Mouse (Mus musculus): ENCODE measurements at regions not wholly inside any gene's neighbourhood (a gene's known extent, or its start where the extent isn't known, plus 50 kb on each side); places are given as distances from the start of the nearest gene placed in this dataset.

DNA sequence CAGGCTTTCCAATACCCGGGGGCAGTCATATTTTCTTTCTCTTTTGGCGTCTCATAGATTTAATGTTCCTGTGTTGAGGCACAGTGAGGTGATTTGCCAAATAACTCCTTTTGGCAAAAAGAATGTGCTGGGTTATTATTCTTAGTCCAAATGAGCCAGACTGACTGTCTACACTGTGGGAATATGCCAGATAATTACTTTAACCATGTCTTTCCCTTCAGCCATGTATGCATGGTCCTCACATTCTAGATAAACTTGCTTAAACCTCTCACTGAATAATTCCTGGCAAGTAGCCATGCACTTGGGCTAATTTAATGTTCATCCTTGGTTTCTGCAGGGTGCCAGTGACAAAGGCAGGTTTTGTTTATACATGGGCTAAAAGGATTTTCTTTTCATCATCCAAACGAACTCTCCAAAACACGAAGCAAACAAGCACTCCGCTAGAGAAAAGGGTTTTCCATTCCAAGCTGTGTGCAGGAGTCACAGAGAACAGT lies 544.6 kb downstream of the Kcnj2 start:
- Histone ChIP-seq H3K27me3 (ENCODE audit: insufficient read depth, low read length) (no peaks in the 10 kb centered on the region), H3K4me3 (ENCODE audit: low read depth, low read length) (no peak overlapping the region), H3K27ac (ENCODE audit: low read depth) (no peak overlapping the region), H3K4me2 (no peak overlapping the region), H3K4me1 (ENCODE audit: insufficient read depth) (no peaks in the 10 kb centered on the region), H3K9ac (no peak overlapping the region), H3K36me3 (ENCODE audit: insufficient read depth) (no peaks in the 10 kb centered on the region), H3K9me3 (ENCODE audit: low read depth, low read length) (no peaks in the 10 kb centered on the region)
- no peak for TF ChIP-seq CTCF (IDR thresholded peaks at IDR 0.05; ENCODE audit: low read depth)
- DNase-seq (peak; percentile 55), ATAC-seq (ENCODE audit: insufficient read depth) (0 out of 2 replicates have a peak, but pooled peaks have one; percentile 47)
- 43% methylated on average over 5 of the region's 5 CpGs for WGBS

DNA sequence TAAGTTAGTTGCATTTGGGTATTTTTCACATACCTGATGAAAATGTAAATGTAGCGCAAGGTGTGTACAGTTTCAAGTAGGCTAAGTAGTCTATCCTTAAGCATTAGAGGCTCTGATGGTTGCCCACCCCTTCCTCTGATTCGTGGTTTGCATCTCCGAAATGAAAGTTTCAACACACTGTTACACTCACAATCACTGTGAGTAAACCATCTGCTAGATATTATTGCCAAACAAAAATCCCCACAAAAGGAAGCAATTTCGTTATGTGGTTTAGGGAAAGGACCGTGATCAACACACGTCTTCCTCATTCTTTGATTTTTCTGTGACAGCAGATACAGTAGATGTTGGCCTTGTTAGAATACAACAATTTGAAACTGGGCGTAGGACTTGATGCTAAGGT lies 577.6 kb downstream of the Kcnj2 start:
- no peak overlapping the region for H3K4me3 ChIP-seq (ENCODE audit: low read depth, low read length)

DNA sequence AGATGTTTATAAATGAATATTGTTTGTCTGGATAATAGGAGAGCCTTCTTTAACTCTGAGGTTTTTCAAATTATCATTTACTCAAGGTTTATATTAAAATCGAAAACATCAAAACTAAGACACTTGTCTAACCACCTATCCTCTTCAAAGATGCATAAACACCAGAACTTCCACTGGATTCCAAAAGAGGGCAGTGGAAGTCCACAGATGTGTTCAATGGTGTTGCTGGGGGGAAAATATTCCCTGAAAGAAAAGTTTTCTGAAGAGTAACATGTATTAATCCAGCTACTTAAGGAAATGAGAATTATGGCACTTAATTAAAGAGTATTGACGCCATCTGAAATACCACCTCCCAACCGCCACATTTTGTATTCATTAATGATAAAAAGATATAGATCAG lies 586.9 kb downstream of the Kcnj2 start:
- no peaks in the 10 kb centered on the region for H3K36me3 ChIP-seq (ENCODE audit: insufficient read depth)
- WGBS, result 44% methylated on average over 3 of the region's 3 CpGs
- peak; percentile 75 for TF ChIP-seq CTCF (IDR thresholded peaks at IDR 0.05; ENCODE audit: low read depth)

More for the DNA sequence above, 577.6 kb downstream of the Kcnj2 start:
- WGBS, result 86% methylated on average over 7 of the region's 7 CpGs
- ATAC-seq (ENCODE audit: insufficient read depth) (no peak), DNase-seq (no peak)
- H3K36me3 ChIP-seq (ENCODE audit: insufficient read depth), result no peaks in the 10 kb centered on the region
- H3K9ac ChIP-seq, result no peak overlapping the region
- no peak overlapping the region for H3K4me2 ChIP-seq
- no peak for TF ChIP-seq CTCF (IDR thresholded peaks at IDR 0.05; ENCODE audit: low read depth)
- H3K27ac ChIP-seq (ENCODE audit: low read depth), result no peak overlapping the region
- H3K9me3 ChIP-seq (ENCODE audit: low read depth, low read length), result no peaks in the 10 kb centered on the region
- no peaks in the 10 kb centered on the region for H3K4me1 ChIP-seq (ENCODE audit: insufficient read depth)
- H3K27me3 ChIP-seq (ENCODE audit: insufficient read depth, low read length), result no peaks in the 10 kb centered on the region

DNA sequence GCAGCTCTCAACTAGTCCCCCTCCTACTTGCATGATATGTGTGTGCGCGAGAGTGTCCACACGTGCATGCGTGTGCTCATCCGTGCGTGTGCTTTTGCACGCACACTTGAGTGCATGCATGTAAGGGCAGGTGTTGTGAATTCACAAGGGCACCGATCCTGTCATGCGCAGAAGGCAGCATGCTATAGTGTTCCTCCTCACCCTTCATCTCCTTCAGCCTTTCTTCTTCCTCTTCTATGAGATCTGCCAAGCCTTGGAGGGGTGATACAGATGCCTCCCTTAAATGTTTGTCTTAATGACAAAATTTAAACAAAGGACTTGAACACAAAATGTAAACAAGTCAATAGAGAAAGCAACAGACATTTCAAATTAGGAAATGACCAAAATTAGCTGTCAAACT lies 591.8 kb downstream of the Kcnj2 start:
- Histone ChIP-seq H3K4me1 (ENCODE audit: insufficient read depth) (no peaks in the 10 kb centered on the region), H3K9ac (no peak overlapping the region), H3K27ac (ENCODE audit: low read depth) (no peak overlapping the region), H3K9me3 (ENCODE audit: low read depth, low read length) (no peaks in the 10 kb centered on the region), H3K4me2 (no peak overlapping the region), H3K36me3 (ENCODE audit: insufficient read depth) (no peaks in the 10 kb centered on the region), H3K4me3 (ENCODE audit: low read depth, low read length) (no peak overlapping the region), H3K27me3 (ENCODE audit: insufficient read depth, low read length) (no peaks in the 10 kb centered on the region)
- no peak for DNase-seq
- no peak for ATAC-seq (ENCODE audit: insufficient read depth)
- TF ChIP-seq CTCF (IDR thresholded peaks at IDR 0.05; ENCODE audit: low read depth), result no peak
- WGBS, result 95% methylated on average over 9 of the region's 9 CpGs

More for the DNA sequence above, 586.9 kb downstream of the Kcnj2 start:
- Histone ChIP-seq H3K9me3 (ENCODE audit: low read depth, low read length) (no peaks in the 10 kb centered on the region), H3K4me2 (no peak overlapping the region), H3K4me1 (ENCODE audit: insufficient read depth) (no peaks in the 10 kb centered on the region), H3K27me3 (ENCODE audit: insufficient read depth, low read length) (no peaks in the 10 kb centered on the region), H3K9ac (no peak overlapping the region), H3K4me3 (ENCODE audit: low read depth, low read length) (no peak overlapping the region), H3K27ac (ENCODE audit: low read depth) (no peak overlapping the region)
- no peak for ATAC-seq (ENCODE audit: insufficient read depth)
- DNase-seq, result peak; percentile 74

DNA sequence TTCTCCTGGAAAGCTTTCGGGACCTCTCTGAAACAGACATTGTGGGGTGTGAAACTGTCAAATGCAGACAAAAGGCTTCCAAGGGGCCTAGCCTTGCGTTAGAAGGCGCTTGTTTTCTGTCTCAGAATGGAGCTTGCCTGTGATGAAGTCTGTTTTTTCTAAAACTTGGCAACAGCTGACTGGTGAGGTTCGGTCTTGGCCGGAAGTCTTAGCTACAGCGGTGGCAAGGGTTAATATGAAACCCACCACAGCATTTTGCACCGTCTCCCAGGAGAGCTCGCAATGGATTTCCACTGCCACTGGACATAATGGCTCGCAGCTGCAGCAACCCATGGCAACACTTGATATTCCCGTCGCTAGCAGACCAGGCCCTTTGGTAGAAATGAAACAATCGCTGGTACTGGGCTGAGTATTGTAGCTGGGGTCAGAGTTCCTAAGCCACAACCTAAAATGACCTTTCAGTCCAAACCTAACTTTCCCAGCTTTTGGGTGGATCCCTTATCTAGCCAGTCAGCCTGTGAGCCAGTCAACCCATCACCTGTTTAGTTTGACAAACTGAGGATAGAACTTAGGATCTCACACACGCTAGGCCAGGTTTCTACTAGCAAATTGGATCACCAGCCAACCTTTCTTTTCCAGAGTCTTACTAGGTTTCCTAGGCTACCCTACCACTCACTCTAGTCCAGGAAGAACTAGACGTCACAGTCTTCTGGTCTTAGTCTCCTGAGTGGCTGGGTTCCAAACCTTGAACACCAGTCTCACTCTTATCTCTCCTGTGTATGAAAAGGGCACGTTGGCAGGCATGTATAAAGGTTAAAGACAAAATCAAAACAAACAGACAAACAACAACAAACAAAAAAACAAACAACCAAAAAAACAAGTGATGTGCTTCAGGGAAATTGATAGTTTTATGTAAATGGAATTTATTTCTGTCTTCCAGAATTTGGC lies 592.7 kb downstream of the Kcnj2 start:
- Histone ChIP-seq H3K4me1 (ENCODE audit: insufficient read depth) (no peaks in the 10 kb centered on the region), H3K27ac (ENCODE audit: low read depth) (no peak overlapping the region), H3K27me3 (ENCODE audit: insufficient read depth, low read length) (no peaks in the 10 kb centered on the region), H3K4me3 (ENCODE audit: low read depth, low read length) (no peak overlapping the region), H3K4me2 (no peak overlapping the region), H3K9me3 (ENCODE audit: low read depth, low read length) (no peaks in the 10 kb centered on the region), H3K9ac (no peak overlapping the region), H3K36me3 (ENCODE audit: insufficient read depth) (no peaks in the 10 kb centered on the region)
- TF ChIP-seq CTCF (IDR thresholded peaks at IDR 0.05; ENCODE audit: low read depth), result no peak
- ATAC-seq (ENCODE audit: insufficient read depth) (no peak), DNase-seq (peak; percentile 30)
- WGBS, result 59% methylated on average over 15 of the region's 15 CpGs

DNA sequence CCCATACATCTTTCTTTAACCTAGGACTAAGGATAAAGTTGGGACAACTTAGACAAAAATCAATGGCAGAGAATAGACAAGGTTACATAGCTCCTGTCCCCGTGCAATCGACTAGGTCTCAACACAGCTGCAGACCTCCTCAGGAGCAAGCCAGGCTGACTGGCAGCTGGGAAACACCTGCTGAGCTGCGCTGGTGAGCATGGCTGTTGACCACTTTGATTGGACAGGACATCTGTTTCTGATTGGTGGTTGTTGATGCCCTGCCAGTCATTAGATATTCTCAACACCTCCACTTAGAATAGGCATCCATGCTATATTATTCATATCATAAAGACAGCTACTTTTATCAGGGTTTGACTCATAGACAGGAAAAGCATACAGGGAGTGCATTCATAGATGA lies 597.3 kb downstream of the Kcnj2 start:
- no peaks in the 10 kb centered on the region for H3K36me3 ChIP-seq (ENCODE audit: insufficient read depth)
- 62% methylated on average over 3 of the region's 3 CpGs for WGBS
- no peak for ATAC-seq (ENCODE audit: insufficient read depth)
- H3K4me3 ChIP-seq (ENCODE audit: low read depth, low read length), result no peak overlapping the region
- H3K27ac ChIP-seq (ENCODE audit: low read depth), result no peak overlapping the region
- H3K4me2 ChIP-seq, result no peak overlapping the region
- no peak for TF ChIP-seq CTCF (IDR thresholded peaks at IDR 0.05; ENCODE audit: low read depth)
- H3K9ac ChIP-seq, result no peak overlapping the region
- no peak for DNase-seq
- no peaks in the 10 kb centered on the region for H3K4me1 ChIP-seq (ENCODE audit: insufficient read depth)
- H3K9me3 ChIP-seq (ENCODE audit: low read depth, low read length), result no peaks in the 10 kb centered on the region
- no peaks in the 10 kb centered on the region for H3K27me3 ChIP-seq (ENCODE audit: insufficient read depth, low read length)

DNA sequence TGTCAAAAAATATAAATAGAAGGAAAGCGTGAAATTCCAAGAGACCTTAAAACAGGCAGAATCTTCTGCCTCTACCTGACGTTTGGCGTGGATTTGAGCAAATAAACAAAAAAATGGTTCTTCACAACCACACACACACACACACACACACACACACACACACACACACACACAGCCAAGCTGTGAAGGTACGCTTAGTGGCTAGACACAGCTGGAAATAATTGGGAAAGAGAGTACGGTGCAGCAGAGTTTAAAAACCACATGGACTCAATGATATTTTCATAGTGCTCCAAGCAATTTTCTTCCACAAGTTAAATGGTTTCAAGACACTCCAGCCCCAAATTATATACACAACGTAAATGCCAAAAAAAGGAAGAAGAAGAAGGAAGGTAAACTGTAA lies 600.4 kb downstream of the Kcnj2 start:
- 77% methylated on average over 6 of the region's 6 CpGs for WGBS
- H3K27me3 ChIP-seq (ENCODE audit: insufficient read depth, low read length), result no peaks in the 10 kb centered on the region
- no peak for TF ChIP-seq CTCF (IDR thresholded peaks at IDR 0.05; ENCODE audit: low read depth)
- no peaks in the 10 kb centered on the region for H3K9me3 ChIP-seq (ENCODE audit: low read depth, low read length)
- no peak for ATAC-seq (ENCODE audit: insufficient read depth)
- no peak for DNase-seq
- no peak overlapping the region for H3K4me3 ChIP-seq (ENCODE audit: low read depth, low read length)
- H3K27ac ChIP-seq (ENCODE audit: low read depth), result no peak overlapping the region
- H3K9ac ChIP-seq, result no peak overlapping the region
- H3K4me1 ChIP-seq (ENCODE audit: insufficient read depth), result no peaks in the 10 kb centered on the region
- no peak overlapping the region for H3K4me2 ChIP-seq
- no peaks in the 10 kb centered on the region for H3K36me3 ChIP-seq (ENCODE audit: insufficient read depth)

All from lung, embryonic 14.5 days (tissue).